Mouse (Mus musculus) forebrain, embryonic 14.5 days (tissue): ENCODE measurements at regions not wholly inside any gene's neighbourhood (a gene's known extent, or its start where the extent isn't known, plus 50 kb on each side); places are given as distances from the start of the nearest gene placed in this dataset.
"Not testable (repeated sequence)": the region's sequence is repeated elsewhere in the genome, so short reads cannot be mapped to it uniquely, and the experiment has no call there.

ENCODE experiments used
- ATAC-seq: fragments of 200-750 bp; cut with Nextera tagmentation; 2 replicates; pipeline ENCODE4 v1.8.0; 2017; ENCODE audit warnings: mild to moderate bottlenecking, moderate library complexity
- DNase-seq: peaks from one replicate; pipeline ENCODE4 v3.0.0-alpha.2; 2015; ENCODE audit warnings: low spot score
- H3K27ac ChIP-seq: fragments of 300-500 bp; sonication (generic); 2 replicates; pipeline ENCODE4 v1.5.1; 2014; ENCODE audit warnings: low read depth, mild to moderate bottlenecking, control low read depth, low read length, moderate library complexity
- H3K27me3 ChIP-seq: fragments of 300-500 bp; sonication (generic); replicated peaks from 2 replicates; pipeline ENCODE4 v1.6.1; 2014; ENCODE audit warnings: low read length, control low read depth, mixed read lengths; ENCODE audit not compliant: control insufficient read depth, insufficient read depth
- H3K36me3 ChIP-seq: fragments of 300-500 bp; sonication (generic); 2 replicates; pipeline ENCODE4 v1.6.1; 2014; ENCODE audit warnings: low read length, control low read depth; ENCODE audit not compliant: control insufficient read depth, insufficient read depth
- H3K4me1 ChIP-seq: fragments of 300-500 bp; sonication (generic); 2 replicates; pipeline ENCODE4 v1.6.1; 2014; ENCODE audit warnings: antibody characterized with exemption, low read length, control low read depth; ENCODE audit not compliant: control insufficient read depth, insufficient read depth
- H3K4me2 ChIP-seq: fragments of 300-500 bp; sonication (generic); 2 replicates; pipeline ENCODE4 v1.6.1; 2014; ENCODE audit warnings: mild to moderate bottlenecking, control low read depth, low read length
- H3K4me3 ChIP-seq: fragments of 300-500 bp; sonication (generic); 2 replicates; pipeline ENCODE4 v1.5.1; 2014; ENCODE audit warnings: low read depth, low read length, control low read depth
- H3K9ac ChIP-seq: fragments of 300-500 bp; sonication (generic); 2 replicates; pipeline ENCODE4 v1.6.1; 2014; ENCODE audit warnings: mild to moderate bottlenecking, low read length, control low read depth, moderate library complexity
- H3K9me3 ChIP-seq: fragments of 300-500 bp; sonication (generic); replicated peaks from 2 replicates; pipeline ENCODE4 v1.6.1; 2016; ENCODE audit warnings: low read length, control low read depth, mixed read lengths; ENCODE audit not compliant: control insufficient read depth
- WGBS: fragments of 180-500 bp; shearing (Covaris S2); extraction: QIAGEN DNeasy Blood & Tissue Kit; methylation state at CpG from one replicate; pipeline ENCODE4 v1.1.7; 2014; 5-methylcytosine and 5-hydroxymethylcytosine counted together

- no peaks in the 10 kb centered on the region for H3K36me3 ChIP-seq
- H3K4me3 ChIP-seq, result no peak overlapping the region
- ATAC-seq, result peak; percentile 50; the same call in 1 of the 2 replicates
- no peaks in the 10 kb centered on the region for H3K27me3 ChIP-seq
- no peaks in the 10 kb centered on the region for H3K4me1 ChIP-seq
- no peaks in the 10 kb centered on the region for H3K9me3 ChIP-seq
- no peak overlapping the region for H3K4me2 ChIP-seq
- DNase-seq, result peak; percentile 59
- no peak overlapping the region for H3K9ac ChIP-seq
- WGBS, result 50% methylated on average over 7 of the region's 7 CpGs
- no peak overlapping the region for H3K27ac ChIP-seq
These were observed 171.9 kb downstream of the Epm2a start for GRCm38 (mm10) chr10:11515144-11515543.

- Histone ChIP-seq H3K36me3 (no peaks in the 10 kb centered on the region), H3K9me3 (no peaks in the 10 kb centered on the region), H3K9ac (no peak overlapping the region), H3K4me3 (no peak overlapping the region), H3K27ac (no peak overlapping the region), H3K27me3 (no peaks in the 10 kb centered on the region), H3K4me1 (no peaks in the 10 kb centered on the region), H3K4me2 (no peak overlapping the region)
- ATAC-seq (no peak), DNase-seq (peak; percentile 10)
- WGBS, result 52% methylated on average over 2 of the region's 2 CpGs
These were observed 173.9 kb downstream of the Epm2a start for GRCm38 (mm10) chr10:11517122-11517521.

- Histone ChIP-seq H3K36me3 (no peaks in the 10 kb centered on the region), H3K4me1 (no peaks in the 10 kb centered on the region), H3K4me2 (no peak overlapping the region), H3K9me3 (no peaks in the 10 kb centered on the region), H3K9ac (no peak overlapping the region), H3K27me3 (no peaks in the 10 kb centered on the region), H3K27ac (no peak overlapping the region), H3K4me3 (no peak overlapping the region)
- ATAC-seq (no peak), DNase-seq (no peak)
- WGBS, result 94% methylated on average over 1 of the region's 1 CpGs
These were observed 188.1 kb downstream of the Epm2a start for GRCm38 (mm10) chr10:11531343-11531742.

GRCm38 (mm10) chr10:11555376-11555775, 212.2 kb downstream of the Epm2a start:
- 93% methylated on average over 15 of the region's 15 CpGs for WGBS
- H3K4me2 ChIP-seq, H3K4me3 ChIP-seq, H3K9ac ChIP-seq, H3K27ac ChIP-seq, H3K27me3 ChIP-seq, DNase-seq, H3K4me1 ChIP-seq, ATAC-seq, H3K36me3 ChIP-seq, H3K9me3 ChIP-seq: not testable (repeated sequence)

- no peaks in the 10 kb centered on the region for H3K4me1 ChIP-seq
- no peak for DNase-seq
- H3K27me3 ChIP-seq, result no peaks in the 10 kb centered on the region
- no peak for ATAC-seq
- no peak overlapping the region for H3K4me3 ChIP-seq
- H3K9me3 ChIP-seq, result no peaks in the 10 kb centered on the region
- no peak overlapping the region for H3K9ac ChIP-seq
- H3K4me2 ChIP-seq, result no peak overlapping the region
- no peaks in the 10 kb centered on the region for H3K36me3 ChIP-seq
- 82% methylated on average over 4 of the region's 4 CpGs for WGBS
- no peak overlapping the region for H3K27ac ChIP-seq
These were observed 227.4 kb downstream of the Epm2a start for GRCm38 (mm10) chr10:11570523-11571055.

- Histone ChIP-seq H3K4me3 (no peak overlapping the region), H3K4me2 (no peak overlapping the region), H3K4me1 (no peaks in the 10 kb centered on the region), H3K27me3 (no peaks in the 10 kb centered on the region), H3K9ac (no peak overlapping the region), H3K27ac (no peak overlapping the region), H3K36me3 (no peaks in the 10 kb centered on the region), H3K9me3 (no peaks in the 10 kb centered on the region)
- DNase-seq (no peak), ATAC-seq (no peak)
- WGBS, result 96% methylated on average over 1 of the region's 1 CpGs
These were observed 265.2 kb downstream of the Epm2a start for GRCm38 (mm10) chr10:11608451-11608850.

- not testable (repeated sequence) for H3K27me3 ChIP-seq, DNase-seq, H3K4me2 ChIP-seq, ATAC-seq, H3K4me3 ChIP-seq, H3K36me3 ChIP-seq, H3K4me1 ChIP-seq, H3K9me3 ChIP-seq, H3K27ac ChIP-seq, H3K9ac ChIP-seq
- WGBS, result 91% methylated on average over 15 of the region's 20 CpGs
These were observed 265.9 kb downstream of the Epm2a start for GRCm38 (mm10) chr10:11609092-11609491.

GRCm38 (mm10) chr10:11648151-11648550, 304.9 kb downstream of the Epm2a start:
- Histone ChIP-seq H3K27ac (no peak overlapping the region), H3K4me2 (no peak overlapping the region), H3K27me3 (no peaks in the 10 kb centered on the region), H3K9ac (no peak overlapping the region), H3K4me1 (no peaks in the 10 kb centered on the region), H3K36me3 (no peaks in the 10 kb centered on the region), H3K4me3 (no peak overlapping the region), H3K9me3 (no peaks in the 10 kb centered on the region)
- ATAC-seq (no peak), DNase-seq (no peak)
- 85% methylated on average over 1 of the region's 1 CpGs for WGBS

- H3K9ac ChIP-seq, result no peak overlapping the region
- no peaks in the 10 kb centered on the region for H3K9me3 ChIP-seq
- DNase-seq (no peak), ATAC-seq (no peak)
- H3K4me2 ChIP-seq, result no peak overlapping the region
- WGBS, result 39% methylated on average over 1 of the region's 1 CpGs
- no peaks in the 10 kb centered on the region for H3K4me1 ChIP-seq
- no peaks in the 10 kb centered on the region for H3K27me3 ChIP-seq
- no peak overlapping the region for H3K27ac ChIP-seq
- H3K4me3 ChIP-seq, result no peak overlapping the region
- no peaks in the 10 kb centered on the region for H3K36me3 ChIP-seq
These were observed 317.0 kb downstream of the Epm2a start for GRCm38 (mm10) chr10:11660056-11660770.
